Mouse (Mus musculus) G1E (cell line): ENCODE measurements at regions not wholly inside any gene's neighbourhood (a gene's known extent, or its start where the extent isn't known, plus 50 kb on each side); places are given as distances from the start of the nearest gene placed in this dataset.

ENCODE experiments used
- CTCF ChIP-seq: IDR thresholded peaks from 2 replicates; pipeline ENCODE4 v1.5.1; 2012; ENCODE audit warnings: low read depth, low read length, inconsistent platforms, mixed read lengths
- GATA1 ChIP-seq: IDR thresholded peaks from 2 replicates; pipeline ENCODE4 v1.6.1; 2012; ENCODE audit warnings: borderline replicate concordance, low read length, inconsistent platforms, mixed read lengths

- no peak for TF ChIP-seq CTCF
- TF ChIP-seq GATA1 = no peak
These were observed 296.6 kb upstream of the Id2 start for GRCm38 (mm10) chr12:25393501-25393900.
